Mouse (Mus musculus) gastrocnemius, postnatal 14 days (tissue): Measurements from ENCODE around the gene Smarca5. TPM values are rescaled to one million over a fixed set of nuclear protein-coding genes. Genes with fewer than 3 reads are reported as not detected.

ENCODE experiments used
- DNase-seq: peaks from one replicate; pipeline ENCODE4 v3.0.0; 2021; ENCODE audit warnings: mixed read lengths
- intact Hi-C: fragments of 180-260 bp; cut with DNase I; formaldehyde crosslinking; loops from one replicate; pipeline ENCODE4 v1.15.1; 2025; ENCODE audit warnings: low total_unique reads
- total RNA-seq, 2 experiments: library from RNA; stranded (reverse); gene quantifications; 2 replicates each; pipeline ENCODE4 v1.2.3; 2021

The Smarca5 gene
- total RNA-seq, 2 experiments from 2014 or later, result 29.1 to 30.6 TPM

- DNase-seq, result no peak
- intact Hi-C loops, result no loop called here
Observed at GRCm38 (mm10) chr8:80683756-80684335, 55.5 kb downstream of the Smarca5 start.

GRCm38 (mm10) chr8:80682594-80682993 is 56.7 kb downstream of the Smarca5 start:
- no peak for DNase-seq
- intact Hi-C loops, result no loop called here

- intact Hi-C loops, result no loop called here
- DNase-seq, result no peak
Observed at GRCm38 (mm10) chr8:80669277-80669901, 69.9 kb downstream of the Smarca5 start.

- intact Hi-C loops, result no loop called here
- no peak for DNase-seq
Observed at GRCm38 (mm10) chr8:80663476-80663875, 75.8 kb downstream of the Smarca5 start.

- intact Hi-C loops, result no loop called here
- DNase-seq, result no peak
Observed at GRCm38 (mm10) chr8:80661055-80661454, 78.2 kb downstream of the Smarca5 start.

GRCm38 (mm10) chr8:80657639-80658038 is 81.7 kb downstream of the Smarca5 start:
- no peak for DNase-seq
- intact Hi-C loops, result no loop called here

Other genes with a start within 250 kb of the Smarca5 start
- under 1 TPM; 0.29 to 0.60 TPM for gene Gypa, start 245.7 kb downstream of the Smarca5 start, total RNA-seq
- gene Frem3, start 128.4 kb downstream of the Smarca5 start, total RNA-seq, result not detected
- 10 to 100 TPM; 12.7 to 15.2 TPM for gene Gab1, start 141.0 kb upstream of the Smarca5 start, total RNA-seq